In the genomic region with DNA sequence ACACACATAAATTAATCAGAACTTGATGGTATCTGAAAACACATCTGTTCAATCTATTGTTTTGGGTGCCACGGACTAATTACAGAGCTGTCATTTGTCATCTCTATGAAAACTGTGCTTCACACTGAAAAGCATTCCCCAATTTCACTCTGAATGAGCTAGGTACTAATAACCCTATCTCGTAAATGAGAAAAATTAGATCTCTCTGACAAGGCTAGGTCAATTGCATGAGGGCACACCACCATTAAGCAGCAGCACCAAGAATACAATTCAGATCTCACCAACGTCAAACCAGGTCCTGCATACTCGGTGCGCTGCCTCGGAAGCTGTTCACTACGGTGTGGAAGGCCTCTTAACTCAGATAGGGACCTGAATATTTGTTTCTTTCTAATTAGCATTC, we compare ENCODE assay signal across 29 mouse cellular contexts. TPM values are rescaled to one million over a fixed set of nuclear protein-coding genes. Genes with fewer than 3 reads are reported as not detected.
DNase-seq lines count a peak whose midpoint lies in the region; ATAC-seq lines count a peak whose summit lies in the region.
"Had no signal": no experiment of that assay in that cellular context is flagged by ENCODE, and none has a peak within 500 bp of the region (broad histone marks: within the 10 kb centered on the region; RNA-seq: fewer than 3 reads in every experiment).

No protein-coding gene starts in this region.

- no peaks in the 10 kb centered on the region for H3K27me3 ChIP-seq in forebrain, embryonic 13.5 days
- H3K27me3 ChIP-seq in forebrain, embryonic 10.5 days (ENCODE audit: poor library complexity, severe bottlenecking), result no peaks in the 10 kb centered on the region
- H3K27me3 ChIP-seq in midbrain, embryonic 12.5 days, result no peaks in the 10 kb centered on the region
- no peaks in the 10 kb centered on the region for H3K27me3 ChIP-seq in midbrain, embryonic 10.5 days (ENCODE audit: low read depth, poor library complexity, severe bottlenecking)
- H3K27me3 ChIP-seq in forebrain, embryonic 14.5 days (replicated peaks; ENCODE audit: control insufficient read depth, insufficient read depth, low read length), result no peaks in the 10 kb centered on the region
- no peaks in the 10 kb centered on the region for H3K27me3 ChIP-seq in hindbrain, embryonic 15.5 days
- H3K27me3 ChIP-seq: embryonic facial prominence, embryonic 12.5 days; heart, embryonic 13.5 days; intestine, embryonic 15.5 days; limb, embryonic 12.5 days; liver, embryonic 15.5 days had no signal

- peaks cover 19% of the 10 kb centered on the region for H3K36me3 ChIP-seq in forebrain, embryonic 13.5 days (ENCODE audit: poor library complexity, severe bottlenecking)
- H3K36me3 ChIP-seq in forebrain, embryonic 10.5 days (replicated peaks), result peaks cover 48% of the 10 kb centered on the region
- peaks cover 16% of the 10 kb centered on the region for H3K36me3 ChIP-seq in midbrain, embryonic 12.5 days
- H3K36me3 ChIP-seq in midbrain, embryonic 10.5 days, result peaks cover 22% of the 10 kb centered on the region
- H3K36me3 ChIP-seq in forebrain, embryonic 14.5 days (ENCODE audit: control insufficient read depth, insufficient read depth, low read length), result peaks cover 18% of the 10 kb centered on the region; the same call in 1 of the 2 replicates
- peaks cover 9% of the 10 kb centered on the region; the same call in 1 of the 2 replicates for H3K36me3 ChIP-seq in hindbrain, embryonic 15.5 days
- H3K36me3 ChIP-seq: intestine, embryonic 15.5 days had no signal

- DNase-seq in forebrain, embryonic 10.5 days (ENCODE audit: extremely low spot score, low spot score), result no peak
- no peak for DNase-seq in midbrain, embryonic 10.5 days (ENCODE audit: low spot score)
- DNase-seq in forebrain, embryonic 14.5 days (ENCODE audit: low spot score), result peak; percentile 64
- DNase-seq in thymus, postnatal 10 days (ENCODE audit: low spot score in 2 of 2), result no peak
- DNase-seq: adrenal gland, postnatal 14 days; cerebellum, adult 11-12 months; cerebellum, adult 9-11 months; embryo, embryonic 11 days; gastrocnemius, postnatal 14 days; heart, adult 2 months; heart, postnatal 10 days; kidney, adult 2 months; kidney, postnatal 36 days; lung, embryonic 14.5 days; lung, postnatal 14 days; right cerebral cortex, postnatal 14 days had no signal

- no peak overlapping the region for H3K4me3 ChIP-seq in forebrain, embryonic 13.5 days
- no peak overlapping the region for H3K4me3 ChIP-seq in forebrain, embryonic 10.5 days
- no peak overlapping the region for H3K4me3 ChIP-seq in midbrain, embryonic 12.5 days
- no peak overlapping the region for H3K4me3 ChIP-seq in midbrain, embryonic 10.5 days
- H3K4me3 ChIP-seq in forebrain, embryonic 14.5 days (ENCODE audit: low read depth, low read length), result no peak overlapping the region
- no peak overlapping the region for H3K4me3 ChIP-seq in hindbrain, embryonic 15.5 days
- H3K4me3 ChIP-seq: embryonic facial prominence, embryonic 12.5 days; heart, adult 2 months; heart, embryonic 13.5 days; intestine, embryonic 15.5 days; layer of hippocampus, adult 2 months; left cerebral cortex, adult 2 months; limb, embryonic 12.5 days; liver, embryonic 15.5 days had no signal

- H3K4me2 ChIP-seq in forebrain, embryonic 13.5 days, result no peak overlapping the region
- no peak overlapping the region for H3K4me2 ChIP-seq in midbrain, embryonic 12.5 days (replicated peaks)
- no peak overlapping the region for H3K4me2 ChIP-seq in forebrain, embryonic 14.5 days (ENCODE audit: low read length)
- H3K4me2 ChIP-seq in hindbrain, embryonic 15.5 days, result 0 out of 2 replicates have a peak overlapping the region, but pooled peaks have one; percentile 3
- H3K4me2 ChIP-seq: embryonic facial prominence, embryonic 12.5 days; heart, embryonic 13.5 days; intestine, embryonic 15.5 days; limb, embryonic 12.5 days; liver, embryonic 15.5 days; lung, embryonic 14.5 days; midbrain, embryonic 11.5 days had no signal

- peak; percentile 37 for ATAC-seq in forebrain, embryonic 13.5 days
- no peak for ATAC-seq in midbrain, embryonic 12.5 days (ENCODE audit: low FRiP score, low read depth)
- peak; percentile 31 for ATAC-seq in forebrain, embryonic 14.5 days
- no peak for ATAC-seq in hindbrain, embryonic 15.5 days (ENCODE audit: low FRiP score, low read depth)
- no peak for ATAC-seq in megakaryocyte, adult 5-6 weeks (ENCODE audit: poor library complexity, severe bottlenecking)
- ATAC-seq: intestine, embryonic 15.5 days had no signal

- H3K9me3 ChIP-seq in forebrain, embryonic 13.5 days (replicated peaks), result 0 out of 2 replicates have a peak, but pooled peaks cover 4% of the 10 kb centered on the region
- H3K9me3 ChIP-seq in forebrain, embryonic 10.5 days, result peaks cover 9% of the 10 kb centered on the region; the same call in 1 of the 2 replicates
- no peaks in the 10 kb centered on the region for H3K9me3 ChIP-seq in midbrain, embryonic 12.5 days
- H3K9me3 ChIP-seq in midbrain, embryonic 10.5 days (replicated peaks), result peaks cover 11% of the 10 kb centered on the region; the same call in 1 of the 2 replicates
- no peaks in the 10 kb centered on the region for H3K9me3 ChIP-seq in forebrain, embryonic 14.5 days (replicated peaks; ENCODE audit: control insufficient read depth, low read length)
- H3K9me3 ChIP-seq in hindbrain, embryonic 15.5 days, result no peaks in the 10 kb centered on the region
- H3K9me3 ChIP-seq: embryonic facial prominence, embryonic 12.5 days; G1E; intestine, embryonic 15.5 days; liver, embryonic 15.5 days had no signal

- no peak overlapping the region for H3K9ac ChIP-seq in forebrain, embryonic 13.5 days
- no peak overlapping the region for H3K9ac ChIP-seq in midbrain, embryonic 12.5 days (replicated peaks)
- no peak overlapping the region for H3K9ac ChIP-seq in forebrain, embryonic 14.5 days (ENCODE audit: low read length)
- no peak overlapping the region for H3K9ac ChIP-seq in hindbrain, embryonic 15.5 days
- H3K9ac ChIP-seq: embryonic facial prominence, embryonic 12.5 days; heart, embryonic 13.5 days; intestine, embryonic 15.5 days; limb, embryonic 12.5 days; liver, embryonic 15.5 days; lung, embryonic 14.5 days had no signal

- 38% methylated on average over 7 of the region's 7 CpGs for WGBS in forebrain, embryonic 13.5 days
- WGBS in forebrain, embryonic 10.5 days, result 85% methylated on average over 7 of the region's 7 CpGs
- WGBS in midbrain, embryonic 12.5 days, result 76% methylated on average over 7 of the region's 7 CpGs
- WGBS in midbrain, embryonic 10.5 days, result 92% methylated on average over 7 of the region's 7 CpGs
- WGBS in forebrain, embryonic 14.5 days, result 56% methylated on average over 7 of the region's 7 CpGs
- WGBS in hindbrain, embryonic 15.5 days, result 48% methylated on average over 7 of the region's 7 CpGs

- 0 out of 2 replicates have a peak overlapping the region, but pooled peaks have one; percentile 4 for H3K27ac ChIP-seq in forebrain, embryonic 13.5 days
- H3K27ac ChIP-seq in forebrain, embryonic 10.5 days, result no peak overlapping the region
- 0 out of 2 replicates have a peak overlapping the region, but pooled peaks have one; percentile 78 for H3K27ac ChIP-seq in midbrain, embryonic 12.5 days (replicated peaks)
- H3K27ac ChIP-seq in midbrain, embryonic 10.5 days (replicated peaks), result no peak overlapping the region
- H3K27ac ChIP-seq in forebrain, embryonic 14.5 days (ENCODE audit: low read depth, low read length), result no peak overlapping the region
- peak overlapping the region; percentile 72; the same call in 1 of the 2 replicates for H3K27ac ChIP-seq in hindbrain, embryonic 15.5 days (replicated peaks)
- H3K27ac ChIP-seq: embryonic facial prominence, embryonic 12.5 days; heart, adult 2 months; heart, embryonic 13.5 days; intestine, embryonic 15.5 days; left cerebral cortex, adult 2 months; limb, embryonic 12.5 days; liver, embryonic 15.5 days had no signal

- H3K4me1 ChIP-seq in forebrain, embryonic 13.5 days, result peaks cover 34% of the 10 kb centered on the region
- H3K4me1 ChIP-seq in forebrain, embryonic 10.5 days, result peaks cover 26% of the 10 kb centered on the region
- peaks cover 21% of the 10 kb centered on the region for H3K4me1 ChIP-seq in midbrain, embryonic 12.5 days
- H3K4me1 ChIP-seq in midbrain, embryonic 10.5 days, result peaks cover 30% of the 10 kb centered on the region
- H3K4me1 ChIP-seq in forebrain, embryonic 14.5 days (ENCODE audit: control insufficient read depth, insufficient read depth, low read length), result peaks cover 16% of the 10 kb centered on the region
- peaks cover 25% of the 10 kb centered on the region for H3K4me1 ChIP-seq in hindbrain, embryonic 15.5 days (replicated peaks)

RNA-seq across cellular contexts. Expression of gene Gtf2a1, which starts 52.9 kb away (rescaled TPM):
- polyA plus RNA-seq in forebrain, embryonic 13.5 days (2015; fragmentation: Nextera tagmentation; extraction: Ambion mirVana), result 62.5 and 69.4 TPM in 2 replicates
- 67.1 and 68.5 TPM in 2 replicates for polyA plus RNA-seq in forebrain, embryonic 10.5 days (2016; fragmentation: Nextera tagmentation; extraction: Ambion mirVana)
- 80.7 and 88.4 TPM in 2 replicates for polyA plus RNA-seq in midbrain, embryonic 12.5 days (2016; fragmentation: Nextera tagmentation; extraction: Ambion mirVana)
- polyA plus RNA-seq in midbrain, embryonic 10.5 days (2016; fragmentation: Nextera tagmentation; extraction: Ambion mirVana), result 62.9 and 74.4 TPM in 2 replicates
- 50.7 and 50.8 TPM in 2 replicates for polyA plus RNA-seq in forebrain, embryonic 14.5 days (2014; fragmentation: Nextera tagmentation; extraction: Ambion mirVana)
- 55.2 and 57.8 TPM in 2 replicates for polyA plus RNA-seq in hindbrain, embryonic 15.5 days (2015; fragmentation: Nextera tagmentation; extraction: Ambion mirVana)
- 30.8 and 32.9 TPM in 2 replicates for total RNA-seq in megakaryocyte, adult 5-6 weeks (2015)
- 33.6 and 37.7 TPM in 2 replicates for total RNA-seq in megakaryocyte, adult 5-6 weeks (2017)

Comparison
In these comparisons a context has a peak if more than half of its experiments do, and no peak if none do; other contexts are left out.
1. H3K27ac ChIP-seq: peak in forebrain, embryonic 13.5 days (single experiment), midbrain, embryonic 12.5 days (single experiment) and hindbrain, embryonic 15.5 days (single experiment); none in forebrain, embryonic 10.5 days (single experiment), midbrain, embryonic 10.5 days (single experiment) and forebrain, embryonic 14.5 days (single experiment).
2. ATAC-seq: peak in forebrain, embryonic 13.5 days (single experiment) and forebrain, embryonic 14.5 days (single experiment); none in midbrain, embryonic 12.5 days (single experiment), hindbrain, embryonic 15.5 days (single experiment) and megakaryocyte, adult 5-6 weeks (single experiment).